Mouse (Mus musculus) heart, adult 11 months (tissue): ENCODE measurements at regions not wholly inside any gene's neighbourhood (a gene's known extent, or its start where the extent isn't known, plus 50 kb on each side); places are given as distances from the start of the nearest gene placed in this dataset.
A peak's percentile ranks its signal among the peaks of the same experiment; 100 is the strongest.

Source experiments
- DNase-seq: peaks from one replicate; pipeline ENCODE4 v3.0.0; 2022

DNA sequence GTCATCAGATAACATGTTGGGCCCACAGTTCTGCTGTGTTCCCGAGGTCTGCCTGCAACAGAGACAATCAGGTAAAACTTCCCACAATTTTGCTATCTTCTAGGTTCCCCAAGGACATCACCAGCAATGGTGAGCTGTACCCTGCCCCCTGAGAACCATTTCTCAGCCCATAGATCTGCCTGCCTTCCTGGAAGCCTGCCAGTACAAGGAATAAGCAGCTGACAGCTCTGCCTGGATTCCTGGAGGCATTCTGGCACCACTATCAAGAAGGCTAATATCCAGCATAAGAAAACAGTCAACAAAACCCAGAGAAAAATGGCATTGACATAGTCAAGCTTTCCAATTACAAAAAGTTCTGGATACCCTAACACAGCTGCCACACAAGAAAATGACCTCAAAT lies 774.2 kb upstream of the Ppp6c start:
- DNase-seq: peak; percentile 11
